Mouse (Mus musculus) frontal cortex, postnatal 14 days (tissue): ENCODE measurements around the gene Trpm6.
A peak's percentile ranks its signal among the peaks of the same experiment; 100 is the strongest.

Experiments
- DNase-seq, 2 experiments: peaks; one replicate each; pipeline ENCODE4 v3.0.0; 2022; ENCODE audit warnings: low spot score in 2 of 2

Trpm6 gene

DNA sequence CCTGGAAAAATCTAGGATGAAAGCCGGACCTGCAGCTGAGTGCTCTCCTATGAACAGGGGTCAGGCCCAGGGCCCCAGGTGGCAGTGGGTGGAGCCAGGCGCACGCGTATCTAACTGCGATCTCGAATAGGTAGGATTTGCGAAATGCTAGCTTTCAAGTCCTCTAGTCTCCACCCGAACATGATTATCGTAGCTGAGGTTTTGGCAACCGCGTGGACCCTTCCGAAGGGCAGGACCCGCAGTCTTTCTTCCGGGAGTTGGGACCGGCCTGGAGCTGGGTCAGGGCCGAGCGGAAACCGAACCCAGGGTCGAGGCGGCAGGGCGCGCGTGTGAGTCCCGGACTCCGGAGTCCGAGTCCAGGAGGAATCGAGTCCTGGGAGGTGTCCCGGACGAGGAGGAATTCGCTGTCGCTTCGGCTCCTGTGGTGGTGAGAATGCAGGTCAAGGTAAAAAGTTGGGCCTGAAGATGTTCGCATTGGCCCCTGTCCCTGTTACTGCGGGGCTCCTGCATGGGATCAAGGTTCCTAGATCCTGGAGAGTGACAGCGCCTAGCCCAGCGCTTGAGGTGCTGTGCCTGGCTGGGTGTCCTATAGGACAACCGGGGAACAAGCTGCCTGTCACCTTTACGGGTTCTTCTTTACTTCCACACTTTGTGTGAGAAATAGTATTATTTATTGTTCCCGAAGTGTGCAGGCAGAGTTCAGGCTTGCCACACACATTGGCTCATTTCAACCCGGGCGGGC, at the start of gene Trpm6:
Gene Trpm6 (plus strand): TSS at position 386 of the 742 bp plus-strand sequence.
- DNase-seq: no peak

- DNase-seq: no peak
Observed at GRCm38 (mm10) chr19:18708101-18708500, 41.7 kb upstream of the Trpm6 start.

GRCm38 (mm10) chr19:18710903-18711302, 38.9 kb upstream of the Trpm6 start:
- DNase-seq: no peak

DNA sequence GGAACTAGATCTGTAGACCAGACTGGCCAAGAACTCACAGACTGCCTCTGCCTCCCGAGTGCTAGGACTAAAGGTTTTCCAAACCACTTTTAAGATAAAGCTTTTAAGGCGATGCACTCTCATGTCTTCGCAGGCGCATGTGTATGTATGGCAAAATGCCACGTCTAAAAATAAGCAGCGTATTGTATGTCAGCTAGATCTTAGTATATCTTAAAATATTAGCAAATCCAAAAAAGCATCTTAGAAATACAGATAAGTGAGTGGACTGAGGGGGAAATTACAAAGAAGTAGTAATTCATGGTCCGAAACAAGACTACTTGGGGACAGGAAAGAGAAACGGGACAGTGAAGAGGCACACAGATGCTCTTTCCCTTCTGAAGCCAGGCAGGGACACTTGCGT, 38.2 kb upstream of the Trpm6 start:
- DNase-seq: no peak

GRCm38 (mm10) chr19:18712153-18712865, 37.5 kb upstream of the Trpm6 start:
- DNase-seq: no peak

- DNase-seq: peak; percentile 95 to 98
Observed at GRCm38 (mm10) chr19:18712866-18713300, 36.9 kb upstream of the Trpm6 start, which contains the start of gene D030056L22Rik. Gene D030056L22Rik, plus strand, starts transcription at chr19:18713193.

GRCm38 (mm10) chr19:18713357-18713756, 36.4 kb upstream of the Trpm6 start:
- peak; percentile 25 to 27 for DNase-seq

DNA sequence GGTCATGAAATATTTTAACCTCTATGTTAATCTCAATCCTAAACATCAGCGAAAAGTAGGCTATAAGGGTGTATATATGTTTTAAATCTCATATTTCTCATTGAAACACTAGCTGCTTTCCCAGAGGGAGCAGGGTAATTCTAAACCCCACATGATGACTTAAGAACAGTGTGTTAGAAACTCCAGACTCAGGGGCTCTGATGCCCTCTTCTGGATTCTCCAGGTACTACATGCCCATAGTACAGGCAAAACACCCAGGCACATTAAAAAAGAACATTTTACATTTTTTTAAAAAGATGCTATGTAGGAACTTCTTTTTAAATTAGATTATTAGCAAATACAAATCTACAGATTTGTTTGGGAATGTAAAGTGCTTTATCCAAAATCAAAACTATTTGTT, 33.4 kb upstream of the Trpm6 start:
- DNase-seq: peak; percentile 25 to 63

DNA sequence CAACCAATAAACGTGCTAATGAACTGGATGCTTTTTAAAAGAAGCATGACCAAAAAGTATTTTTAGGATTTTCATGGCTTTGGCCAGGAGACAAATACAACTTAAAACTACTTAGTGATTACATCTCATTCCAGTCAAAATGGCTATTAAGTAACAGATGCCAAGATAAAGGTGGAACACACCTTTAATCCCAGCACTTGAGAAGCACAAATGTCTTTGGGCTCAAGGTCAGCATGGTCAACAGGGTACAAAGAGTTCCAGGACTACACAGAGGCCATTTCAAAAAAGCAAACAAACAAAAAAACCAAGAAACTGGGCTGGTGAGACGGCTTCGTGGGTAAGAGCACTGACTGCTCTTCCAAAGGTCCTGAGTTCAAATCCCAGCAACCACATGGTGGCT, 29.4 kb upstream of the Trpm6 start:
- no peak for DNase-seq

GRCm38 (mm10) chr19:18725186-18725585, 24.6 kb upstream of the Trpm6 start:
- DNase-seq: no peak

DNA sequence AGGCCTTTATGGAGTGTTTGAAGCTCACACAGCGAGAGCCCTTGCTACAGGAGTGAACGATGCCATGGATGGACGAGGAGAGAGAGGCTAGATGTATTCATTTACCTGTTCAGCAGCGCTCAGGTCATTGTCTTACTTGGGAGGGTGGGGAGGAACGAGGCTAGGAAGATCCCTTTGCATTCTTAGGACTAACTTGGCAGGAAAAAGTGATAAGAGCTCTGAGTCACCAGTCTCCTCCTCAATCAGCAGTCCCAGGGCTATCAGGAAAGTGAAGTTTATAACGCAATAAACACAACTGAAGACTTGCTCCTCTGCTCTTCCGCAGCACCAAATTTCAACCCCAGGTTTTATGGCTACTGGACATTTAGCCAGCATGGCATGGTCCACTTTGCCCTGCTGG, 19.5 kb upstream of the Trpm6 start:
- DNase-seq: no peak

GRCm38 (mm10) chr19:18731077-18731476, 18.7 kb upstream of the Trpm6 start:
- DNase-seq: no peak

- DNase-seq: no peak
Observed at GRCm38 (mm10) chr19:18735901-18736300, 13.9 kb upstream of the Trpm6 start.

DNA sequence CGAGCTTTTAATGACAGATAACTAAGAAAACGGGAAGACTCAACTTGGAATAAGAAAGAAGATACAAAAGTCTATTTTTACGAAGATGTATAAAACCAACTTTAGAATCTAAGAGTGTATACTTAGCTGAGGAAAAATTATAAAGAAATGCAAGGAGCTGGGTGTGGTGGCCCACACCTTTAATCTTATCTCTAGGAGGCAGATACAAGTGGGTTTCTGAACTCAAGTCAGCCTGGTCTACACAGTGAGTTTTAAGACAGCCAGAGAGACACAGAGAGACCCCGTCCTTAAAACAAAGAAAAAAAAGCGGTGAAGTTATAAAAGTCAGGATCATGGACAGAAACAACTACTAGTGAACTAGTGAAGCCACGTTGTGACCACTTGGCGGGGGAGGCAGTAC, 10.6 kb upstream of the Trpm6 start:
- no peak for DNase-seq

GRCm38 (mm10) chr19:18743946-18744345, 5.8 kb upstream of the Trpm6 start:
- no peak for DNase-seq

DNA sequence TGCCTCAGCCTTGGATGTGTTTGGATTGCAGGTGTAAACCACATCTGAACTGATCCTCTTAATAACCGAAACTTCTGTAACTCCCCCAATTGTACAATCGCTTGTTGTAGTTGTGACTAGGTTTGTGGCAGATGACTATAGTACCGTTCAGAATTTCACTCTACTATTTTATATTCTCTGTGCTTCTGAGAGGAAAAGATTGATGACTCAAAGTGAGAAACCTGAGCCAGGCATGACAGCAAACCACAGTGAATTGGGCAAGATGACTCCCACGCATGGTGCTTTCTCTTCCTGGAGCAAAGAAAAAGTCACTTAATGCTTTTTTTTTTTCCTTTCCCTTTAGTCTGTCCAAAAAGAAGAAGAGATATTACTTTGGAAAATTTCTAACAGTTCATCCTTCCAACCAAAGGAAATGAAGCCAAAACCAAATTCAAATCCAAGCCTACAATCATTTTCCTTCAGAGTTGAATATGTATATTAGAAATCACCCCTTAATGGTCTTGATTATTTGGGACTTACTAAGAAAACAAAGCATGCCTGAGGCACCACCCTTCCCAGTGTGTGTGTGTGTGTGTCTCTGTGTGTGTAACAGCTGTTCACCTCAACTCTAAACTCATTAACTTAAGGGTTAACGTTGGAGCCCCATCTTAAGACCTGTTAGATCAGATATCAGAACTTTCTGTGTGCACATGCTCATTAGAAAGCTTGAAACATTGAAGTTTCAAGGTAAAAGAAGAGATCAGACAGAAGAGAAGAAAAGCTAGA, 3.0 kb upstream of the Trpm6 start:
- DNase-seq: no peak

DNA sequence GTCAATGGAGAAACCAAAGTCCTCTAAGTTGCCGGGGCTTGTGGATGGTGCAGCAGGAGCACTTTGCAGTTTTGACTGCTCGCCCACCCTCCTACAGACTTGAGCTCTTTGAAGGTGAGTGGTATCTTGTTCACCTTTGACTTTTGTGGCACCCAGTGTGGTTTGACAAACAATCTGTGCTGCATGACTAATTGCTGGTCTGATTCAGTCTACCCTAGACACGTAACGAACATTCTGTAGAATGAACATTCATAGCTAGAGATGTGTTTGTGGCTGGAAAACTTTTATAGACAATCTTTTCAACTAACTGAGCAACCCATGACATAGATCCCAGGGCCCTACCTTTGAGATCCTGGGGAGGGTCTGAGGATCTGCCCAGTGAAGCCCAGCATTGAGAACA, 2.4 kb upstream of the Trpm6 start:
- no peak for DNase-seq

DNA sequence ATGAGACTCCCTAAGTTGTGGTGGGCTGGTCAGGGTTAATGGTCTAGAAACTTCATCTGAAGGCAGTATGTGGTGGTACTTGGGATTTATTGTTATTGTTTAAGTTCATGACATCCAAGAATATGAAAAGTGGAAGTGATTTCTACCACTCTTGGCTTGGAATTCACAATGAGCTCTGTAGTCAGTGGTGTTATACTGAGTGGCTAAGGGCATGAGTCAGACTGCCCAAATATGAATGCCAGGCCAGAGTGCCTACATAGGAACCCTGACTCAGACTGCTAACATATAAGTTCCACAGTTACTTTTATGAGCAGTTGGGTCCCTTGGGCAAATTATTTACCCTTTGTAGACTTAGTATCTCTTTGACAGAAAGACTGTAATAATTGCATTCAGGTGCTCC, 7.4 kb downstream of the Trpm6 start:
- no peak for DNase-seq

- no peak for DNase-seq
Observed at GRCm38 (mm10) chr19:18757706-18758105, 7.9 kb downstream of the Trpm6 start.

DNA sequence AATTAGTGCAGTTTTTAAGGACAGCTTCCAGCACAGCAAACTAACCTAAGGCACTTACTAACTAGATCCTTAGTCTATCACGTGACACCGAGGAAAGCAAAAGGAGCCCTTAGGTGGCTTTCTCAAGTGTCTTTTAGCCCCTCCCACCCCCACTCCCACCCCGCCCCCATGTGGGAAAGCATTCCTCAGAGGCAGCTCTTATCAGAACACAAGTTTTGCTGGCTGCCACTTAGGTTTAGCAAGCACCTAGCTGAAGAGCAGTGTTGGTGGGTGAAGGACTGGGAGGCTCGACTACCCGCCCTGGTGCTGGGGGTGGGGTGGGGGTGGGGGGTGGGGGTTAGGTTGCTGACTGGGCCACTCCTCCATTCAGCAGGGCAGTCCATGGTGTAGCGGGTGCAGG, 8.5 kb downstream of the Trpm6 start:
- DNase-seq: no peak

DNA sequence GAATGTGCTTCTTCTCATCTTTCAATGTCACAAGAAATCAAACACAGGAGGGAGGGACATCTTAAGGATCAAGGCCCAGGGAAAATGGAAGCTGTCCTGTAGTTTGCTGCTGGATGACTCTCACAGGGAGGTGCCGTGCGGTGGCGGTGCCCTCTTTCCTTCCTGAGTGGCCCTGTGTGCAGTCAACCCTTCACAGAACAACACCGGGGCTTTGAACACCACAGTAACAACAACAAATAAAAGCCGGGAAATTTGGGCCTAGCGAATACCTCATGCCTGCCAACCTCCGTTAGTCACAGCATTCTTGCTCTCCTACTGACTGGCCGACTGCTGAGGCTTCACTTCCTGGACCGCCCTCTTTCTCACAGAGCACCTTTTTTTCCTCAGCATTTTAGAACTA, 9.1 kb downstream of the Trpm6 start:
- DNase-seq: no peak

- no peak for DNase-seq
Observed at GRCm38 (mm10) chr19:18766399-18766798, 16.6 kb downstream of the Trpm6 start.
